Mouse (Mus musculus): Measurements from ENCODE around the gene Wfdc5.

The Wfdc5 gene

GRCm38 (mm10) chr2:164128576-164129411 lies 53.7 kb downstream of the Wfdc5 start:
- DNase-seq (ENCODE audit: low spot score) = no peak

DNA sequence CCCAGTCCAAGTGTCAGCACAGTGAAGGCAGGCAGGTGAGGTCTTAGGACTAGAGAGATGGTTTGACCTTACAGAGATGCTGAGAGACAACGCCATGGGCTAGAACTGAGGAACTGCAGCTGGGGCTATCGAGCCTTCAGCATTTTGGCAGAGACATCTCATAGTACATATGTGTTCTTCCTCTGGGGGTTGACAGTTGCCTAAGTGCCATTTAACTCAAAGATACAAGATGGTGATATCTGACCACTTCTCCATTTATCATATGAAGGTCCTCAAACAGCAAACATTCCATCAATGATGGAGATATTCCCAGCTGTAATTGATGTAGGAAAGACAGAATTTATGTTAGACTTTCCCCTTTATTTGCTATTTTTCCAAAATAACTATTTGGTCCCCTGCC lies 55.2 kb downstream of the Wfdc5 start:
- no peak for DNase-seq (ENCODE audit: low spot score)

- DNase-seq (ENCODE audit: low spot score) = peak; percentile 60
Measured at GRCm38 (mm10) chr2:164126533-164126955, 56.0 kb downstream of the Wfdc5 start.
